ENCODE assay signal across 9 mouse cellular contexts in the genomic region with DNA sequence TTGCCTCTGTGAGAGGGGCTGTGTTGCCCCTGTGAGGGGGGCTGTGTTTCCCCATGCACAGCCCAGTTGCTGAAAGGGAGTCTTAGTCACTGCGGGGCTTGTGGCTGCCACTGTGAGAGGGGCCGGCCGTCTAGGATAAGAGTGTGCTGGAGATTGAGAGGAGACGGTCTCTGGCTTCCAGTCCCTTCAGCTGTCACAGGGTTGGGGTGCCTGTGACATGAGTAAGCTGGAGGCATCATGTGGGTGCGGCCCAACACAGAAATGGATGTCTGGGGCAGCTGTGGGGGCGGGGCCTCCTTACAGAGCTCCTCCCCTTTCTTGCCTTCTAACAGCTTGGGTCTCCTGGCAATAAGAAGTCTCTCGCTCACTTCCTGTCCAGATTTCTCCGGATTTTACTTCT.
DNase-seq lines count a peak whose midpoint lies in the region; ATAC-seq lines count a peak whose summit lies in the region.
"Had no signal": no experiment of that assay in that cellular context is flagged by ENCODE, and none has a peak within 500 bp of the region (broad histone marks: within the 10 kb centered on the region; RNA-seq: fewer than 3 reads in every experiment).

No protein-coding gene starts in this region.

- no peak overlapping the region for H3K9ac ChIP-seq in hindbrain, embryonic 11.5 days (ENCODE audit: low read depth, low read length)
- H3K9ac ChIP-seq in hindbrain, embryonic 14.5 days = no peak overlapping the region
- H3K9ac ChIP-seq in heart, embryonic 15.5 days = no peak overlapping the region
- H3K9ac ChIP-seq: liver, embryonic 15.5 days had no signal

- 0 out of 2 replicates have a peak, but pooled peaks cover 2% of the 10 kb centered on the region for H3K4me1 ChIP-seq in hindbrain, embryonic 11.5 days (replicated peaks; ENCODE audit: control insufficient read depth, insufficient read depth, low read length)
- peaks cover 20% of the 10 kb centered on the region for H3K4me1 ChIP-seq in hindbrain, embryonic 14.5 days (replicated peaks; ENCODE audit: control insufficient read depth, insufficient read depth, low read length)
- peaks cover 12% of the 10 kb centered on the region for H3K4me1 ChIP-seq in heart, embryonic 15.5 days (replicated peaks)

- DNase-seq in hindbrain, embryonic 11.5 days (ENCODE audit: low spot score) = peak; percentile 43
- no peak for DNase-seq in hindbrain, embryonic 14.5 days (ENCODE audit: low spot score)
- DNase-seq in embryo, embryonic 10.5 days (ENCODE audit: low spot score) = peak; percentile 29
- peak; percentile 75 for DNase-seq in lung, postnatal 25 days (ENCODE audit: low spot score)
- no peak for DNase-seq in right cerebral cortex, postnatal 14 days
- DNase-seq in ovary, adult 18-20 months (ENCODE audit: low spot score) = no peak
- no peak for DNase-seq in cerebellum, postnatal 36 days

- no peak overlapping the region for H3K4me3 ChIP-seq in hindbrain, embryonic 11.5 days (ENCODE audit: low read depth, low read length)
- no peak overlapping the region for H3K4me3 ChIP-seq in hindbrain, embryonic 14.5 days (replicated peaks; ENCODE audit: low read length)
- no peak overlapping the region for H3K4me3 ChIP-seq in heart, embryonic 15.5 days
- H3K4me3 ChIP-seq: liver, embryonic 15.5 days had no signal

- no peaks in the 10 kb centered on the region for H3K9me3 ChIP-seq in hindbrain, embryonic 11.5 days (ENCODE audit: control insufficient read depth, low read length)
- H3K9me3 ChIP-seq in hindbrain, embryonic 14.5 days (ENCODE audit: control insufficient read depth, low read length) = no peaks in the 10 kb centered on the region
- no peaks in the 10 kb centered on the region for H3K9me3 ChIP-seq in heart, embryonic 15.5 days (replicated peaks)
- H3K9me3 ChIP-seq: liver, embryonic 15.5 days had no signal

- no peak for ATAC-seq in hindbrain, embryonic 11.5 days (ENCODE audit: low FRiP score)
- ATAC-seq in hindbrain, embryonic 14.5 days (ENCODE audit: low FRiP score) = no peak
- peak; percentile 36; the same call in 1 of the 2 replicates for ATAC-seq in heart, embryonic 15.5 days (replicated peaks; ENCODE audit: insufficient number of reproducible peaks, insufficient read depth, low FRiP score, low read depth)

- H3K27ac ChIP-seq in hindbrain, embryonic 11.5 days (ENCODE audit: low read depth, low read length) = peak overlapping the region; percentile 37; the same call in 1 of the 2 replicates
- H3K27ac ChIP-seq in hindbrain, embryonic 14.5 days = no peak overlapping the region
- H3K27ac ChIP-seq in heart, embryonic 15.5 days = no peak overlapping the region
- H3K27ac ChIP-seq: liver, embryonic 15.5 days had no signal

- H3K27me3 ChIP-seq in hindbrain, embryonic 11.5 days (ENCODE audit: control insufficient read depth, insufficient read depth, low read length) = no peaks in the 10 kb centered on the region
- H3K27me3 ChIP-seq in hindbrain, embryonic 14.5 days (ENCODE audit: control insufficient read depth, insufficient read depth, low read length) = no peaks in the 10 kb centered on the region
- H3K27me3 ChIP-seq in heart, embryonic 15.5 days = 0 out of 2 replicates have a peak, but pooled peaks cover 2% of the 10 kb centered on the region
- H3K27me3 ChIP-seq: liver, embryonic 15.5 days had no signal

- 46% methylated on average over 8 of the region's 8 CpGs for WGBS in hindbrain, embryonic 11.5 days
- 39% methylated on average over 8 of the region's 8 CpGs for WGBS in hindbrain, embryonic 14.5 days
- WGBS in heart, embryonic 15.5 days = 16% methylated on average over 8 of the region's 8 CpGs

- no peak overlapping the region for H3K4me2 ChIP-seq in hindbrain, embryonic 11.5 days (replicated peaks; ENCODE audit: low read depth, low read length)
- no peak overlapping the region for H3K4me2 ChIP-seq in hindbrain, embryonic 14.5 days (replicated peaks)
- H3K4me2 ChIP-seq in heart, embryonic 15.5 days = no peak overlapping the region
- H3K4me2 ChIP-seq: liver, embryonic 15.5 days had no signal

- H3K36me3 ChIP-seq in hindbrain, embryonic 11.5 days (ENCODE audit: control insufficient read depth, insufficient read depth, low read length) = no peaks in the 10 kb centered on the region
- no peaks in the 10 kb centered on the region for H3K36me3 ChIP-seq in hindbrain, embryonic 14.5 days (replicated peaks; ENCODE audit: control insufficient read depth, insufficient read depth)
- no peaks in the 10 kb centered on the region for H3K36me3 ChIP-seq in heart, embryonic 15.5 days
- H3K36me3 ChIP-seq: liver, embryonic 15.5 days had no signal

Comparison
In these comparisons a context has a peak if more than half of its experiments do, and no peak if none do; other contexts are left out.
1. DNase-seq: peak in hindbrain, embryonic 11.5 days (single experiment), embryo, embryonic 10.5 days (single experiment) and lung, postnatal 25 days (single experiment); none in hindbrain, embryonic 14.5 days (single experiment), right cerebral cortex, postnatal 14 days (single experiment), ovary, adult 18-20 months (single experiment) and cerebellum, postnatal 36 days (0 of 2).